Mouse (Mus musculus): ENCODE results near the gene Tmbim7. TPM values are rescaled to one million over a fixed set of nuclear protein-coding genes. Genes with fewer than 3 reads are reported as not detected.
"Not testable (repeated sequence)": the region's sequence is repeated elsewhere in the genome, so short reads cannot be mapped to it uniquely, and the experiment has no call there.

Tmbim7 gene
- polyA plus RNA-seq (2014; fragmentation: Nextera tagmentation; extraction: Ambion mirVana) = not detected in 2 replicates

DNA sequence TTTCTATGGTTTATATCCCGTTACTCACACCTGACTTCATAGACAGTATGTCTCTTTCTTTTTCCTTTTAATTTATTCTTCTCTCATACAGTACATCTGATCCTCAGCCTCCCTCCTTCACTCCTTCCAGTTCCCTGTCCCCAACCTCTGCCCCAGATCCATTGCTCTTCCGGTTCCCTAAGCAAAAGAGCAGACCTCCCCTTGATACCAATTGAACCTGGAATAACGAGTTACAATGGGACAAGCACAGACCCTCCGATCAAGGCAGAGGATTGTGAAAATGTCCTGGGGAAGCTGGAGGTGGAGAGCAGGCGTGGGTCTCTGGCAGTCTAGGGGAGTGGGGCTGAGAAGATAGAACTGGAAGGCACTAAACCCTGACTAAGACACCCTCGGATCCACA lies at the start of gene Tmbim7:
Gene Tmbim7 (plus strand): TSS at position 301 of the 400 bp plus-strand sequence.
- 81% methylated on average over 6 of the region's 6 CpGs for WGBS
- DNase-seq (ENCODE audit: low spot score) (no peak), ATAC-seq (ENCODE audit: insufficient number of reproducible peaks, low FRiP score, low TSS enrichment, low read depth) (no peak)
- Histone ChIP-seq H3K9me3 (ENCODE audit: control insufficient read depth, low read length) (no peaks in the 10 kb centered on the region), H3K27ac (replicated peaks; ENCODE audit: low read depth, low read length) (no peak within 1 kb of the TSS), H3K36me3 (ENCODE audit: control insufficient read depth, insufficient read depth, low read length) (no peaks in the 10 kb centered on the region), H3K27me3 (ENCODE audit: control insufficient read depth, insufficient read depth, low read length) (no peaks in the 10 kb centered on the region), H3K4me3 (ENCODE audit: low read depth, low read length) (no peak within 1 kb of the TSS), H3K4me2 (ENCODE audit: low read depth, severe bottlenecking) (no peak within 1 kb of the TSS), H3K9ac (ENCODE audit: low read length) (no peak within 1 kb of the TSS), H3K4me1 (ENCODE audit: control insufficient read depth, insufficient read depth, low read length) (no peaks in the 10 kb centered on the region)

DNA sequence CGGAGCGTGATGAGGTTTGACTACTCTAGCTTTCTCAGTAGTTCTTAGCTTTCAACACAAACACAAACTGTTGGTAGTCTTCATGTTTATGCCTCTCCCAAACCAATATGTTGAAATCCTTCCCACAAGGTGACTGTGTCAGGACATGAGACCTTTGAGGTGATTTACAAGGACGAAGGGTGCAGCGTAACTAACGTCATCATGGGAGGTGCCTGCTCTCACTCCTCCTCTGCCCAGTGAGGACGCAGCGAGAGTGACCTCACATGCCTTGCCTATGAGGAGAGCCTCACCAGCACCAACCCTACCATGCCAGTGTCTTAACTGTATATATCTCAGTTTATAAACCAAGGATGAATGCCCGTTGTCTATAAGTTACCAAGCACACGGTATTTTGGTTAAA lies 43.9 kb upstream of the Tmbim7 start:
- WGBS = 95% methylated on average over 9 of the region's 9 CpGs
- no peak for ATAC-seq (ENCODE audit: insufficient number of reproducible peaks, low FRiP score, low TSS enrichment, low read depth)

DNA sequence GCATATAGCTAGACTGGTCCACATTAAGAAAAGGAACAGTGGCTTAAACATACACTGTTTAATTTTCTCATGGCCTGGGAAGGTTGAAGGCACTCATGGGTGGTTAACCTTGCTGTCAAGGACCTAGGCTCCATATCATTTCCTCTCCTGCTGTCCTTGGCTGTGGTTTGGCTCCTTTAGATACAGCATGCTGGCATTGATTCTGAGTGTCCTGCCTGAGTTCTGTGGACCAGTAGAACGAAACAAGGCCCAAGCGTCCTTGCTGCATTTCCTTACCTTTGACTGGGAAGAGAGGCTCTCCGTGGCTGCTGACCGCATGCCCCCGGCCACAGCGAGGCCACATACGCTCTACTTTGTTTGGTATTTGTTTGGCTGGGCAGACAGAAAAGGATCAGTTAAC lies 41.7 kb upstream of the Tmbim7 start:
- H3K4me3 ChIP-seq (ENCODE audit: low read depth, low read length) = no peak overlapping the region
- H3K36me3 ChIP-seq (ENCODE audit: control insufficient read depth, insufficient read depth, low read length) = peaks cover 9% of the 10 kb centered on the region; the same call in 1 of the 2 replicates
- no peaks in the 10 kb centered on the region for H3K9me3 ChIP-seq (ENCODE audit: control insufficient read depth, low read length)
- DNase-seq (ENCODE audit: low spot score) = no peak
- ATAC-seq (ENCODE audit: insufficient number of reproducible peaks, low FRiP score, low TSS enrichment, low read depth) = no peak
- H3K4me1 ChIP-seq (ENCODE audit: control insufficient read depth, insufficient read depth, low read length) = no peaks in the 10 kb centered on the region
- H3K4me2 ChIP-seq (ENCODE audit: low read depth, severe bottlenecking) = no peak overlapping the region
- H3K27me3 ChIP-seq (ENCODE audit: control insufficient read depth, insufficient read depth, low read length) = no peaks in the 10 kb centered on the region
- no peak overlapping the region for H3K9ac ChIP-seq (ENCODE audit: low read length)
- H3K27ac ChIP-seq (replicated peaks; ENCODE audit: low read depth, low read length) = no peak overlapping the region
- WGBS = 95% methylated on average over 7 of the region's 7 CpGs

More for the DNA sequence above, 43.9 kb upstream of the Tmbim7 start:
- Histone ChIP-seq H3K27ac (replicated peaks; ENCODE audit: low read depth, low read length) (no peak overlapping the region), H3K9ac (ENCODE audit: low read length) (no peak overlapping the region), H3K36me3 (ENCODE audit: control insufficient read depth, insufficient read depth, low read length) (peaks cover 8% of the 10 kb centered on the region; the same call in 1 of the 2 replicates), H3K4me2 (ENCODE audit: low read depth, severe bottlenecking) (no peak overlapping the region), H3K27me3 (ENCODE audit: control insufficient read depth, insufficient read depth, low read length) (no peaks in the 10 kb centered on the region), H3K9me3 (ENCODE audit: control insufficient read depth, low read length) (no peaks in the 10 kb centered on the region), H3K4me1 (ENCODE audit: control insufficient read depth, insufficient read depth, low read length) (no peaks in the 10 kb centered on the region), H3K4me3 (ENCODE audit: low read depth, low read length) (no peak overlapping the region)
- no peak for DNase-seq (ENCODE audit: low spot score)

DNA sequence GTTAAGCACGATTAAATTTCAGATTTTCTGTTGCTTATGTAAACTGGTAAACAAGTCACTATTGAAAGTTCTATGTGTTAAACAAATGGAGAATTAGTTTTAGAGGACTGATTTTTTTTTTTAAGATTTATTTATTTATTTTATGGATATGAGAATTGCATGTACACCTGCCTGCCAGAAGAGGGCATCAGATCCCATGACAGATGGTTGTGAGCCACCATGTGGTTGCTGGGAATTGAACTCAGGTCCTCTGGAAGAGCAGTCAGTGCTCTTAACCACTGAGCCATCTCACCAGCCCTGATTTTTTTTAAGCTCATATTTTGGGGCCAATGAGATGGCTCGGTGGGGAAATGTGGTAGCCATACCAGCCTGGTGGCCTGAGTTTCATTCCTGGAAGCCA lies 39.1 kb upstream of the Tmbim7 start:
- ATAC-seq (ENCODE audit: insufficient number of reproducible peaks, low FRiP score, low TSS enrichment, low read depth); H3K27me3 ChIP-seq (ENCODE audit: control insufficient read depth, insufficient read depth, low read length); H3K4me1 ChIP-seq (ENCODE audit: control insufficient read depth, insufficient read depth, low read length); DNase-seq (ENCODE audit: low spot score); H3K9ac ChIP-seq (ENCODE audit: low read length); H3K4me3 ChIP-seq (ENCODE audit: low read depth, low read length); H3K4me2 ChIP-seq (ENCODE audit: low read depth, severe bottlenecking); H3K36me3 ChIP-seq (ENCODE audit: control insufficient read depth, insufficient read depth, low read length); H3K9me3 ChIP-seq (ENCODE audit: control insufficient read depth, low read length); H3K27ac ChIP-seq (replicated peaks; ENCODE audit: low read depth, low read length): not testable (repeated sequence)
- 94% methylated on average over 2 of the region's 2 CpGs for WGBS

DNA sequence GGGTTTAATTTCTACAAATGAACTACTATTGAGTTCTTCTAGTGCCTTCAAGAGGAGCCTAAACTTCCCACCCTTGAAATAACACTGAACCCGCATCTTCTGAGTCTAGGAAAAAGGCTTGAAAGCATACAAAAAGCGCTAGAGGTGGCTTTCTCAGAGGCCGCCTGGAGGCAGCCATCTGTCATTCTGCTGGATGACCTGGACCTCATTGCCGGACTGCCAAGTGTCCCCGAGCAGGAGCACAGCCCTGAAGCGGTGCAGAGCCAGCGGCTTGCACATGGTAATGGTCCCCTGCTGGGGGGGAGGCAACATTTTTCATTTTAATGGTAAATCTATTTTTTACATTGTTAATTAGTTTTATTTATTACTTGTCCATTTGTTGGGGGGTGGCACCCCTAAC lies 30.5 kb upstream of the Tmbim7 start:
- Histone ChIP-seq H3K4me1 (ENCODE audit: control insufficient read depth, insufficient read depth, low read length) (no peaks in the 10 kb centered on the region), H3K36me3 (ENCODE audit: control insufficient read depth, insufficient read depth, low read length) (no peaks in the 10 kb centered on the region), H3K9ac (ENCODE audit: low read length) (no peak overlapping the region), H3K27ac (replicated peaks; ENCODE audit: low read depth, low read length) (no peak overlapping the region), H3K4me3 (ENCODE audit: low read depth, low read length) (no peak overlapping the region), H3K4me2 (ENCODE audit: low read depth, severe bottlenecking) (no peak overlapping the region), H3K9me3 (ENCODE audit: control insufficient read depth, low read length) (no peaks in the 10 kb centered on the region), H3K27me3 (ENCODE audit: control insufficient read depth, insufficient read depth, low read length) (no peaks in the 10 kb centered on the region)
- 87% methylated on average over 7 of the region's 7 CpGs for WGBS
- ATAC-seq (ENCODE audit: insufficient number of reproducible peaks, low FRiP score, low TSS enrichment, low read depth) = no peak
- no peak for DNase-seq (ENCODE audit: low spot score)

DNA sequence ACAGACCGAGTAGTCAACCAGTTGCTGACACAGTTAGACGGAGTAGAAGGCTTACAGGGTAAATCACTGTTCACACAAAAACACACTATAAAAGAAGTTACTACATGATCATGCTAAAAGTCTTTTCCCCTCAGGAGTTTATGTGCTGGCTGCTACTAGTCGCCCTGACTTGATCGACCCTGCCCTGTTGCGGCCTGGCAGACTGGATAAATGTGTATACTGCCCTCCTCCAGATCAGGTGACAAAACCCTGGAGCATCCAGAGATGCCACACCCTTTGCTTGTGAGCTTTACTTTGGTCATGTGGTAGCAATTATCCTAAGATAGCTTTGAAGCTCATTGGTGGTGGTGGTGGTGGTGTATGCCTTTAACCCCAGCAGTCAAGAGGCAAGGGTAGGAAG lies 20.9 kb upstream of the Tmbim7 start:
- ATAC-seq (ENCODE audit: insufficient number of reproducible peaks, low FRiP score, low TSS enrichment, low read depth) (no peak), DNase-seq (ENCODE audit: low spot score) (no peak)
- Histone ChIP-seq H3K27me3 (ENCODE audit: control insufficient read depth, insufficient read depth, low read length) (no peaks in the 10 kb centered on the region), H3K4me1 (ENCODE audit: control insufficient read depth, insufficient read depth, low read length) (peaks cover 3% of the 10 kb centered on the region; the same call in 1 of the 2 replicates), H3K4me2 (ENCODE audit: low read depth, severe bottlenecking) (no peak overlapping the region), H3K9me3 (ENCODE audit: control insufficient read depth, low read length) (no peaks in the 10 kb centered on the region), H3K9ac (ENCODE audit: low read length) (no peak overlapping the region), H3K36me3 (ENCODE audit: control insufficient read depth, insufficient read depth, low read length) (no peaks in the 10 kb centered on the region), H3K4me3 (ENCODE audit: low read depth, low read length) (no peak overlapping the region), H3K27ac (replicated peaks; ENCODE audit: low read depth, low read length) (no peak overlapping the region)
- 90% methylated on average over 5 of the region's 5 CpGs for WGBS

DNA sequence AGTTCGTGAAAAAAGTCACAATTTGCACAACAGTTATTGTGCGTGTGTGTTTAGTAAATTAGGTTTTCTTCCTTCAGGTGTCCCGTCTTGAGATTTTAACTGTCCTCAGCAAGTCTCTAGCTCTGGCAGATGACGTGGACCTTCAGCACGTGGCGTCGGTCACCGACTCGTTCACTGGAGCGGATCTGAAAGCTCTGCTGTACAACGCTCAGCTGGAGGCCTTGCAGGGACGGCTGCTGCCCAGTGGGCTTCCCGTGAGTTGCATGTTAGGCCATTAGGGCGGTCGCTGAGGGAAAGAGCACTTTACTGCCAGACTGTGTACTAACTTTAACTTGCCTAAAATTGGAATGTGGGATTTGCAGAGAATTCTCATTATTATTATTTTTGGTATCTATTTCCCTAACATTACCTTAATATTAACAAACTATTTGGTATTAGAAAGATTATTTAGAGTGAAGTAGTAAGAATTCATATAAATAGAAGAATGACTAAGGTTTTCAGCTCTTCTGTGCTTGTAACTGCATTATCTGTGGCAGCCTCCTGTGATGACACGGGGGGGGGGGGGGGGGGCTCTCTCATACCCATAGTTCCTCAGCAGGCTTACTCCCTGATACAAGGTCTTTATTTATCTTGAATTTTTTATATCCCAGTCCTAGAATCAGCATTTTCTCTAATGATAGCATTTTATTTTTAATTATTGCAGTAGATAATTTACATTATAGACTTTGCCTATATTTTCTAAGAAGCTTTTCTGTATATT lies 19.3 kb upstream of the Tmbim7 start:
- DNase-seq (ENCODE audit: low spot score) (peak; percentile 32), ATAC-seq (ENCODE audit: insufficient number of reproducible peaks, low FRiP score, low TSS enrichment, low read depth) (no peak)
- no peaks in the 10 kb centered on the region for H3K27me3 ChIP-seq (ENCODE audit: control insufficient read depth, insufficient read depth, low read length)
- no peak overlapping the region for H3K9ac ChIP-seq (ENCODE audit: low read length)
- H3K4me3 ChIP-seq (ENCODE audit: low read depth, low read length) = no peak overlapping the region
- no peak overlapping the region for H3K4me2 ChIP-seq (ENCODE audit: low read depth, severe bottlenecking)
- H3K36me3 ChIP-seq (ENCODE audit: control insufficient read depth, insufficient read depth, low read length) = peaks cover 3% of the 10 kb centered on the region; the same call in 1 of the 2 replicates
- 65% methylated on average over 16 of the region's 16 CpGs for WGBS
- H3K27ac ChIP-seq (replicated peaks; ENCODE audit: low read depth, low read length) = no peak overlapping the region
- peaks cover 3% of the 10 kb centered on the region; the same call in 1 of the 2 replicates for H3K4me1 ChIP-seq (ENCODE audit: control insufficient read depth, insufficient read depth, low read length)
- H3K9me3 ChIP-seq (ENCODE audit: control insufficient read depth, low read length) = no peaks in the 10 kb centered on the region

DNA sequence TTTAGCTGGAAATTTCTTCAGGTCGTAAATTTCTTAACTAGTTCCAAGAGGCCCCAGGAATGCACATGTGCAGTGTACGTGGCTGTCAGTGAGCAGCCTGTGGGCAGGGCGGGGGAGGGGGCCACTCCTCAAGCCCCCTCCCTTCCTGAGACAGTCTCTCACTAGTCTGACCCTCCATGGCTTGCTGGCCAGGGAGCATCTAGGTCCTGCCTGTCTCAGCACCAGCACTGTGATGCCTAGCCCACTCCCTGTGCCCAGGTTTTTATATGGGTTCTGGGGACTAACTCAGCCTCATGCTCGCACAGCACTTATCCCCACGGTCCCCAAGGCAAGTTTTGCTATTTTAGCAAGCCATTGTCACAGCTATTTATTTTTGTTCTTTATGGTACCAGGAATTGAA lies 18.7 kb upstream of the Tmbim7 start:
- ATAC-seq (ENCODE audit: insufficient number of reproducible peaks, low FRiP score, low TSS enrichment, low read depth) (no peak), DNase-seq (ENCODE audit: low spot score) (no peak)
- peaks cover 3% of the 10 kb centered on the region; the same call in 1 of the 2 replicates for H3K36me3 ChIP-seq (ENCODE audit: control insufficient read depth, insufficient read depth, low read length)
- no peaks in the 10 kb centered on the region for H3K9me3 ChIP-seq (ENCODE audit: control insufficient read depth, low read length)
- H3K27me3 ChIP-seq (ENCODE audit: control insufficient read depth, insufficient read depth, low read length) = no peaks in the 10 kb centered on the region
- no peak overlapping the region for H3K27ac ChIP-seq (replicated peaks; ENCODE audit: low read depth, low read length)
- H3K4me1 ChIP-seq (ENCODE audit: control insufficient read depth, insufficient read depth, low read length) = peaks cover 3% of the 10 kb centered on the region; the same call in 1 of the 2 replicates
- no peak overlapping the region for H3K4me3 ChIP-seq (ENCODE audit: low read depth, low read length)
- H3K9ac ChIP-seq (ENCODE audit: low read length) = no peak overlapping the region
- 67% methylated on average over 5 of the region's 5 CpGs for WGBS
- no peak overlapping the region for H3K4me2 ChIP-seq (ENCODE audit: low read depth, severe bottlenecking)

Data from limb, embryonic 11.5 days (tissue).